Comparison of ENCODE assay signal across 13 mouse cellular contexts in the genomic region with DNA sequence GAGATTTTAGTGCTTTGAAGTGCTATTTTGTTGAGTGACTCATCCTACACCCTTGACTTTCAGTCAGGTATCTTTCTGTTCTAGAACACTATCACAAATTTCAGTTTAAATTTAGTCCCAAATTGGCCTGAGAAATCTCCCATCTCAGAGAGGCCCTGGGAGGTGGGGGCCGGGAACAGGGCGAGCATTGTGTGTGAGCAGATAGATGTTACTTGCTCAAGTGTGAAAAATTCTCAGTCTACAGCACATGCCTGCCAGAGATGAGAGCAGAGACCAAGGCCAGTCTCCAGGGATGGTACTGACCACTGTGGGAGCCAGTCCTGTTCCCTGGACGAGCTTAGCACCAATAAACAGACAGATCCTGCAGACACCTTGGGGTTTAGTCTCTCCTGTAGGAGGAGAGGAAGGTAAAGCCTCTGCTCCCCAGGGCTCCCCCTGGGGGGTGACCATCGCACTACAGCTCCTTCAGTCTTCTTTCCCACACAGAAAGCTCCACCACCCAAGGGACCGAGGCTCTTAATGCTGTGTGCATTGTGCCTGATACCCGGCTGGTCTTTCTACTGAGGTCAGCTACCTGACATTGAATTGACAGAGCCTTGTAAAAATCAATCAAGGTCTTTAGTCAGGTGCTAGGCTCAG.
DNase-seq lines count a peak whose midpoint lies in the region; ATAC-seq lines count a peak whose summit lies in the region.
"Had no signal": no experiment of that assay in that cellular context is flagged by ENCODE, and none has a peak within 500 bp of the region (broad histone marks: within the 10 kb centered on the region; RNA-seq: fewer than 3 reads in every experiment).

No protein-coding gene starts in this region.

- ATAC-seq in hindbrain, embryonic 11.5 days (ENCODE audit: low FRiP score): no peak
- no peak for ATAC-seq in hindbrain, embryonic 16.5 days

- intact Hi-C loops in left cerebral cortex, postnatal 4 days (cut with DNase I): no loop called here

- no peaks in the 10 kb centered on the region for H3K9me3 ChIP-seq in hindbrain, embryonic 11.5 days (ENCODE audit: control insufficient read depth, low read length)
- H3K9me3 ChIP-seq in hindbrain, embryonic 16.5 days (ENCODE audit: control insufficient read depth, low read length): no peaks in the 10 kb centered on the region
- H3K9me3 ChIP-seq: embryonic facial prominence, embryonic 12.5 days had no signal

- H3K4me2 ChIP-seq in hindbrain, embryonic 11.5 days (replicated peaks; ENCODE audit: low read depth, low read length): no peak overlapping the region
- no peak overlapping the region for H3K4me2 ChIP-seq in hindbrain, embryonic 16.5 days (ENCODE audit: low read length)
- H3K4me2 ChIP-seq: embryonic facial prominence, embryonic 12.5 days; hindbrain, embryonic 14.5 days had no signal

- WGBS in hindbrain, embryonic 11.5 days: 70% methylated on average over 6 of the region's 6 CpGs
- WGBS in hindbrain, embryonic 16.5 days: 74% methylated on average over 5 of the region's 6 CpGs

- peak; percentile 17 for DNase-seq in hindbrain, embryonic 11.5 days (ENCODE audit: low spot score)
- DNase-seq in 3T3-L1 (ENCODE audit: low read depth, low spot score) (peak; percentile 3), ES-CJ7 (ENCODE audit: low read depth, low spot score) (peak; percentile 21)
- DNase-seq in retina, embryonic 14.5 days (ENCODE audit: low spot score): peak; percentile 45
- no peak for DNase-seq in layer of hippocampus, postnatal 36 days
- DNase-seq in embryo, embryonic 9.5 days (ENCODE audit: extremely low spot score): no peak
- DNase-seq in left cerebral cortex, postnatal 4 days: no peak
- DNase-seq: gastrocnemius, postnatal 25 days; kidney, adult 9 months; lung, adult 2 months had no signal

- H3K4me1 ChIP-seq in hindbrain, embryonic 11.5 days (replicated peaks; ENCODE audit: control insufficient read depth, insufficient read depth, low read length): no peaks in the 10 kb centered on the region
- H3K4me1 ChIP-seq in hindbrain, embryonic 16.5 days (ENCODE audit: control insufficient read depth, insufficient read depth, low read depth, low read length): no peaks in the 10 kb centered on the region
- H3K4me1 ChIP-seq: embryonic facial prominence, embryonic 12.5 days had no signal

- H3K36me3 ChIP-seq in hindbrain, embryonic 11.5 days (ENCODE audit: control insufficient read depth, insufficient read depth, low read length): no peaks in the 10 kb centered on the region
- no peaks in the 10 kb centered on the region for H3K36me3 ChIP-seq in hindbrain, embryonic 16.5 days (ENCODE audit: control insufficient read depth, insufficient read depth, low read length)
- H3K36me3 ChIP-seq: embryonic facial prominence, embryonic 12.5 days had no signal

- H3K9ac ChIP-seq in hindbrain, embryonic 11.5 days (ENCODE audit: low read depth, low read length): no peak overlapping the region
- H3K9ac ChIP-seq in hindbrain, embryonic 16.5 days (ENCODE audit: low read depth, low read length): no peak overlapping the region
- H3K9ac ChIP-seq: embryonic facial prominence, embryonic 12.5 days; hindbrain, embryonic 14.5 days had no signal

- no peak overlapping the region for H3K4me3 ChIP-seq in hindbrain, embryonic 11.5 days (ENCODE audit: low read depth, low read length)
- no peak overlapping the region for H3K4me3 ChIP-seq in hindbrain, embryonic 16.5 days (ENCODE audit: low read length)
- H3K4me3 ChIP-seq: embryonic facial prominence, embryonic 12.5 days had no signal

- H3K27ac ChIP-seq in hindbrain, embryonic 11.5 days (ENCODE audit: low read depth, low read length): no peak overlapping the region
- H3K27ac ChIP-seq in hindbrain, embryonic 16.5 days (ENCODE audit: low read depth, low read length): no peak overlapping the region
- H3K27ac ChIP-seq: embryonic facial prominence, embryonic 12.5 days; hindbrain, embryonic 14.5 days had no signal

- H3K27me3 ChIP-seq in hindbrain, embryonic 11.5 days (ENCODE audit: control insufficient read depth, insufficient read depth, low read length): no peaks in the 10 kb centered on the region
- H3K27me3 ChIP-seq in hindbrain, embryonic 16.5 days (replicated peaks; ENCODE audit: control insufficient read depth, insufficient read depth, low read length): no peaks in the 10 kb centered on the region
- H3K27me3 ChIP-seq: embryonic facial prominence, embryonic 12.5 days had no signal

Comparison
In these comparisons a context has a peak if more than half of its experiments do, and no peak if none do; other contexts are left out.
1. DNase-seq: peak in hindbrain, embryonic 11.5 days (single experiment), 3T3-L1 (single experiment), ES-CJ7 (single experiment) and retina, embryonic 14.5 days (single experiment); none in layer of hippocampus, postnatal 36 days (0 of 2), embryo, embryonic 9.5 days (single experiment) and left cerebral cortex, postnatal 4 days (single experiment).